Mouse (Mus musculus) liver, adult 2 months (tissue): ENCODE data around the gene Cdk4. TPM values are rescaled to one million over a fixed set of nuclear protein-coding genes. Genes with fewer than 3 reads are reported as not detected.

ENCODE experiments used
- DNase-seq: peaks from one replicate; pipeline ENCODE4 v3.0.0-alpha.2; 2011; ENCODE audit warnings: low read depth, low spot score; ENCODE audit errors: extremely low read depth
- H3K27ac ChIP-seq: fragments of 200-500 bp; replicated peaks from 2 replicates; pipeline ENCODE4 v1.5.1; 2012; ENCODE audit warnings: low read depth, mild to moderate bottlenecking, control low read depth, inconsistent platforms, low read length; ENCODE audit not compliant: insufficient read depth
- H3K27me3 ChIP-seq: fragments of 200-500 bp; 2 replicates; pipeline ENCODE4 v1.6.1; 2012; ENCODE audit warnings: mild to moderate bottlenecking, moderate library complexity, low read length, inconsistent platforms; ENCODE audit not compliant: control insufficient read depth, insufficient read depth
- H3K36me3 ChIP-seq: fragments of 200-500 bp; 2 replicates; pipeline ENCODE4 v1.6.1; 2012; ENCODE audit warnings: low read length, inconsistent platforms; ENCODE audit not compliant: control insufficient read depth, insufficient read depth
- H3K4me1 ChIP-seq: fragments of 200-500 bp; 2 replicates; pipeline ENCODE4 v1.6.1; 2011; ENCODE audit warnings: low read length; ENCODE audit not compliant: control insufficient read depth, insufficient read depth
- H3K4me3 ChIP-seq: fragments of 200-500 bp; 2 replicates; pipeline ENCODE4 v1.5.1; 2011; ENCODE audit warnings: low read depth, mild to moderate bottlenecking, control low read depth, low read length, moderate library complexity; ENCODE audit not compliant: insufficient read depth
- H3K79me2 ChIP-seq: fragments of 200-500 bp; 2 replicates; pipeline ENCODE4 v1.6.1; 2012; ENCODE audit warnings: inconsistent platforms, mild to moderate bottlenecking, low read length, moderate library complexity; ENCODE audit not compliant: control insufficient read depth, insufficient read depth
- H3K9ac ChIP-seq: fragments of 200-500 bp; 2 replicates; pipeline ENCODE4 v1.6.1; 2012; ENCODE audit warnings: low read depth, mild to moderate bottlenecking, control low read depth, inconsistent platforms, low read length
- CTCF ChIP-seq: fragments of 200-500 bp; IDR thresholded peaks from 2 replicates; pipeline ENCODE4 v1.5.1; 2011; ENCODE audit warnings: low read depth, low read length, control low read depth
- POLR2A ChIP-seq: fragments of 200-500 bp; IDR thresholded peaks from 2 replicates; pipeline ENCODE4 v1.6.1; 2011; ENCODE audit warnings: low read length, control low read depth; ENCODE audit not compliant: insufficient read depth; ENCODE audit errors: extremely low read depth
- WGBS: fragments of 180-500 bp; shearing (Covaris S2); methylation state at CpG from one replicate; pipeline ENCODE4 v1.1.7; 2018; 5-methylcytosine and 5-hydroxymethylcytosine counted together
- polyA plus RNA-seq: library from polyadenylated mRNA; depleted of rRNA; stranded (reverse); fragments of >200 nt; gene quantifications from 2 replicates; pipeline ENCODE4 v1.2.3, GENCODE M21; 2012
- total RNA-seq: library from RNA; depleted of rRNA; stranded (reverse); fragments of >200 nt; gene quantifications from 2 replicates; pipeline ENCODE4 v1.2.3, GENCODE M21; 2014

Cdk4 gene
- total and polyA plus RNA-seq, 2 experiments, result 37.9 to 58.7 TPM

GRCm38 (mm10) chr10:127100414-127100813 is 37.1 kb downstream of the Cdk4 start:
- Histone ChIP-seq H3K9ac (no peak overlapping the region), H3K79me2 (no peaks in the 10 kb centered on the region), H3K4me1 (peaks cover 3% of the 10 kb centered on the region; the same call in 1 of the 2 replicates), H3K4me3 (no peak overlapping the region), H3K27me3 (no peaks in the 10 kb centered on the region), H3K36me3 (peaks cover 3% of the 10 kb centered on the region; the same call in 1 of the 2 replicates), H3K27ac (no peak overlapping the region)
- DNase-seq, result peak; percentile 68
- 47% methylated on average over 8 of the region's 8 CpGs for WGBS
- no peak for TF ChIP-seq POLR2A
- no peak for TF ChIP-seq CTCF

- Histone ChIP-seq H3K9ac (no peak overlapping the region), H3K4me3 (no peak overlapping the region), H3K4me1 (peaks cover 3% of the 10 kb centered on the region; the same call in 1 of the 2 replicates), H3K36me3 (peaks cover 3% of the 10 kb centered on the region; the same call in 1 of the 2 replicates), H3K79me2 (no peaks in the 10 kb centered on the region), H3K27ac (no peak overlapping the region), H3K27me3 (no peaks in the 10 kb centered on the region)
- 76% methylated on average over 6 of the region's 6 CpGs for WGBS
- no peak for DNase-seq
- TF ChIP-seq POLR2A (no peak), CTCF (no peak)
Observed at GRCm38 (mm10) chr10:127101151-127101550, 37.8 kb downstream of the Cdk4 start.

GRCm38 (mm10) chr10:127103631-127104030 is 40.3 kb downstream of the Cdk4 start:
- 78% methylated on average over 7 of the region's 7 CpGs for WGBS
- no peak overlapping the region for H3K27ac ChIP-seq

GRCm38 (mm10) chr10:127107563-127108261 is 44.4 kb downstream of the Cdk4 start:
- 88% methylated on average over 16 of the region's 16 CpGs for WGBS
- Histone ChIP-seq H3K4me1 (no peaks in the 10 kb centered on the region), H3K9ac (no peak overlapping the region), H3K79me2 (no peaks in the 10 kb centered on the region), H3K36me3 (peaks cover 2% of the 10 kb centered on the region; the same call in 1 of the 2 replicates), H3K27ac (no peak overlapping the region), H3K27me3 (no peaks in the 10 kb centered on the region), H3K4me3 (no peak overlapping the region)
- DNase-seq, result no peak
- no peak for TF ChIP-seq CTCF
- no peak for TF ChIP-seq POLR2A

More at GRCm38 (mm10) chr10:127103631-127104030, 40.3 kb downstream of the Cdk4 start:
- TF ChIP-seq CTCF, result no peak
- no peak for TF ChIP-seq POLR2A
- H3K4me1 ChIP-seq, result peaks cover 3% of the 10 kb centered on the region; the same call in 1 of the 2 replicates
- peaks cover 3% of the 10 kb centered on the region; the same call in 1 of the 2 replicates for H3K36me3 ChIP-seq
- H3K4me3 ChIP-seq, result no peak overlapping the region
- no peaks in the 10 kb centered on the region for H3K79me2 ChIP-seq
- no peaks in the 10 kb centered on the region for H3K27me3 ChIP-seq
- no peak for DNase-seq
- H3K9ac ChIP-seq, result no peak overlapping the region

GRCm38 (mm10) chr10:127108262-127108583 is 44.9 kb downstream of the Cdk4 start:
- no peaks in the 10 kb centered on the region for H3K79me2 ChIP-seq
- no peak for TF ChIP-seq CTCF
- TF ChIP-seq POLR2A, result no peak
- no peaks in the 10 kb centered on the region for H3K27me3 ChIP-seq
- H3K27ac ChIP-seq, result no peak overlapping the region
- no peak overlapping the region for H3K9ac ChIP-seq
- peaks cover 2% of the 10 kb centered on the region; the same call in 1 of the 2 replicates for H3K36me3 ChIP-seq
- 84% methylated on average over 3 of the region's 3 CpGs for WGBS
- no peaks in the 10 kb centered on the region for H3K4me1 ChIP-seq
- H3K4me3 ChIP-seq, result no peak overlapping the region
- no peak for DNase-seq

GRCm38 (mm10) chr10:127111001-127111887 is 47.9 kb downstream of the Cdk4 start:
- Histone ChIP-seq H3K4me1 (no peaks in the 10 kb centered on the region), H3K27ac (no peak overlapping the region), H3K27me3 (no peaks in the 10 kb centered on the region), H3K4me3 (no peak overlapping the region), H3K9ac (no peak overlapping the region), H3K36me3 (peaks cover 5% of the 10 kb centered on the region; the same call in 1 of the 2 replicates), H3K79me2 (no peaks in the 10 kb centered on the region)
- TF ChIP-seq CTCF (no peak), POLR2A (no peak)
- 88% methylated on average over 15 of the region's 15 CpGs for whole genome bisulfite sequencing
- no peak for DNase-seq
